9 mouse cellular contexts compared by ENCODE assay signal in the genomic region with DNA sequence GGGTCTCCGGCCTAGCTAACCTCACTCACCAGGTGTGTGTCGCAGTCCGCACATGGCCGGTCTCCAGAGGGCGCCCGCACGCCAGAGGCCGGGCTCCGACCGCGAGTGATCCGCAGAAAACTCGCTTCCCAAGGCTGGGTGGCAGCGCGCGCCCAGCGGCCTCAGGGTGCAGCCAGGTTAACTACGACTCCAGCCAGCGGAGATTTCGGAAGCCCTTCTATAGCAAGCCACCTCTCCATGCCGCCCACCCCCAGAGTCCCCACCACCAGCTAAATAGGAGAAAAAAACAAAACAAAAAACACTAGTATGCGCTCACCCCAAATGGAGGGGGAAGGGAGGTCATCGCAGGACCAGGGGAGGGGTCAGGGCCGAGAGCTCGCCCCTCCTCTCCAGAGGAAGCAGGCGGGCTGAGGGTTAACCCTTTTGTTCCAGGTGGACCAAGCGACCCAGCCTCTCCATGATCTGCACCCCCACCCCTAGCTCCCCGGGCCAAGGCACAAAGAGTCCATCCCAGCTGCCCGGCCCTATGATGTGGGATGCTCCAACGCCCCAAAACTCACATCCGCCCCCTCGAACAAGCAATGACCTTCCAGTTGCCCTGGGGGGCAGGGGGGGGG. TPM values are rescaled to one million over a fixed set of nuclear protein-coding genes. Genes with fewer than 3 reads are reported as not detected.
DNase-seq lines count a peak whose midpoint lies in the region; ATAC-seq and TF ChIP-seq lines count a peak whose summit lies in the region.
"Had no signal": no experiment of that assay in that cellular context is flagged by ENCODE, and none has a peak within 500 bp of the region (broad histone marks: within the 10 kb centered on the region; RNA-seq: fewer than 3 reads in every experiment).

No protein-coding gene starts in this region.

- peak; percentile 22 to 38 for DNase-seq in cerebellum, adult 18-20 months
- DNase-seq in cerebellum, adult 9-10 months, result no peak
- DNase-seq in adrenal gland, postnatal 25 days, result peak; percentile 65
- peak; percentile 76 for DNase-seq in forelimb bud, embryonic 11.5 days (ENCODE audit: low read depth, low spot score)
- DNase-seq in liver, embryonic 11.5 days (ENCODE audit: low spot score), result peak; percentile 72
- DNase-seq in midbrain, postnatal 0 days (ENCODE audit: low spot score), result peak; percentile 17
- DNase-seq in urinary bladder, postnatal 36 days (ENCODE audit: low spot score in 2 of 2), result peak; percentile 29 to 42

- peaks cover 20% of the 10 kb centered on the region for H3K4me1 ChIP-seq in intestine, embryonic 16.5 days (ENCODE audit: control insufficient read depth, insufficient read depth, low read length)
- peaks cover 8% of the 10 kb centered on the region for H3K4me1 ChIP-seq in liver, embryonic 11.5 days (replicated peaks; ENCODE audit: control insufficient read depth, insufficient read depth, low read length)
- peaks cover 2% of the 10 kb centered on the region; the same call in 1 of the 2 replicates for H3K4me1 ChIP-seq in midbrain, postnatal 0 days (ENCODE audit: insufficient read depth, low read length)

- H3K9me3 ChIP-seq in intestine, embryonic 16.5 days (ENCODE audit: control insufficient read depth, low read length), result no peaks in the 10 kb centered on the region
- no peaks in the 10 kb centered on the region for H3K9me3 ChIP-seq in liver, embryonic 11.5 days (ENCODE audit: control insufficient read depth, low read length)
- H3K9me3 ChIP-seq in midbrain, postnatal 0 days (ENCODE audit: low read length), result no peaks in the 10 kb centered on the region

- peaks cover 27% of the 10 kb centered on the region for H3K27me3 ChIP-seq in intestine, embryonic 16.5 days (replicated peaks; ENCODE audit: control insufficient read depth, insufficient read depth, low read length)
- H3K27me3 ChIP-seq in liver, embryonic 11.5 days (replicated peaks; ENCODE audit: control insufficient read depth, insufficient read depth, low read length), result peaks cover 63% of the 10 kb centered on the region
- H3K27me3 ChIP-seq in midbrain, postnatal 0 days (ENCODE audit: insufficient read depth, low read length), result peaks cover 22% of the 10 kb centered on the region

- ATAC-seq in intestine, embryonic 16.5 days, result peak; percentile 53
- ATAC-seq in liver, embryonic 11.5 days (replicated peaks; ENCODE audit: low FRiP score), result peak; percentile 65
- ATAC-seq in midbrain, postnatal 0 days (ENCODE audit: low FRiP score), result no peak

- H3K9ac ChIP-seq in intestine, embryonic 16.5 days (ENCODE audit: low read depth, low read length), result peak overlapping the region; percentile 70
- peak overlapping the region; percentile 46 for H3K9ac ChIP-seq in liver, embryonic 11.5 days (ENCODE audit: low read depth, low read length)
- no peak overlapping the region for H3K9ac ChIP-seq in midbrain, postnatal 0 days (replicated peaks; ENCODE audit: low read length, poor library complexity, severe bottlenecking)

- H3K27ac ChIP-seq in intestine, embryonic 16.5 days (ENCODE audit: low read length), result no peak overlapping the region; the same call in 1 of the 2 replicates
- peak overlapping the region; percentile 82 for H3K27ac ChIP-seq in liver, embryonic 11.5 days (ENCODE audit: low read depth, low read length)
- no peak overlapping the region for H3K27ac ChIP-seq in midbrain, postnatal 0 days (ENCODE audit: low read depth, low read length)

- 2% methylated on average over 32 of the region's 32 CpGs for WGBS in intestine, embryonic 16.5 days
- WGBS in liver, embryonic 11.5 days, result under 1% methylated on average over 32 of the region's 32 CpGs
- WGBS in midbrain, postnatal 0 days, result under 1% methylated on average over 32 of the region's 32 CpGs

- peak overlapping the region; percentile 62 for H3K4me3 ChIP-seq in intestine, embryonic 16.5 days (ENCODE audit: low read length)
- H3K4me3 ChIP-seq in liver, embryonic 11.5 days (ENCODE audit: low read depth, low read length), result peak overlapping the region; percentile 60
- peak overlapping the region; percentile 45 for H3K4me3 ChIP-seq in midbrain, postnatal 0 days (ENCODE audit: low read depth, low read length)

- H3K4me2 ChIP-seq in intestine, embryonic 16.5 days (ENCODE audit: low read depth, low read length), result peak overlapping the region; percentile 98
- H3K4me2 ChIP-seq in liver, embryonic 11.5 days, result peak overlapping the region; percentile 78
- H3K4me2 ChIP-seq in midbrain, postnatal 0 days (ENCODE audit: low read depth, low read length, poor library complexity, severe bottlenecking), result peak overlapping the region; percentile 80

- TF ChIP-seq CTCF in midbrain, postnatal 0 days (IDR thresholded peaks at IDR 0.05), result peak; percentile 71

- no peaks in the 10 kb centered on the region for H3K36me3 ChIP-seq in intestine, embryonic 16.5 days (ENCODE audit: control insufficient read depth, insufficient read depth, low read length)
- no peaks in the 10 kb centered on the region for H3K36me3 ChIP-seq in liver, embryonic 11.5 days (ENCODE audit: control insufficient read depth, insufficient read depth, low read length)
- peaks cover 4% of the 10 kb centered on the region; the same call in 1 of the 2 replicates for H3K36me3 ChIP-seq in midbrain, postnatal 0 days (ENCODE audit: insufficient read depth, low read length)

RNA-seq across cellular contexts. Expression of gene Sall4, which starts 2.6 kb away (rescaled TPM):
- total RNA-seq in adrenal gland, postnatal 25 days (2021), result not detected in 2 replicates
- 0.91 and 1.0 TPM in 2 replicates for polyA plus RNA-seq in intestine, embryonic 16.5 days (2015; fragmentation: Nextera tagmentation; extraction: Ambion mirVana)
- 14.2 and 17.2 TPM in 2 replicates for polyA plus RNA-seq in liver, embryonic 11.5 days (2014; fragmentation: Nextera tagmentation; extraction: Ambion mirVana)
- 0.60 and 1.8 TPM in 2 replicates for total RNA-seq in midbrain, postnatal 0 days (2014; rRNA removed)
- 0.54 and 0.87 TPM in 2 replicates for polyA plus RNA-seq in midbrain, postnatal 0 days (2015; fragmentation: Nextera tagmentation; extraction: Ambion mirVana)
- polyA plus RNA-seq: gonadal fat pad, adult 2 months had no signal

RNA-seq across cellular contexts. Expression of gene Atp9a, which starts 23.0 kb away (rescaled TPM):
- 60.9 and 63.6 TPM in 2 replicates for total RNA-seq in adrenal gland, postnatal 25 days (2021)
- polyA plus RNA-seq in intestine, embryonic 16.5 days (2015; fragmentation: Nextera tagmentation; extraction: Ambion mirVana), result 24.9 and 28.0 TPM in 2 replicates
- 4.4 and 5.5 TPM in 2 replicates for polyA plus RNA-seq in liver, embryonic 11.5 days (2014; fragmentation: Nextera tagmentation; extraction: Ambion mirVana)
- 600 and 607 TPM in 2 replicates for total RNA-seq in midbrain, postnatal 0 days (2014; rRNA removed)
- 159 and 163 TPM in 2 replicates for polyA plus RNA-seq in midbrain, postnatal 0 days (2015; fragmentation: Nextera tagmentation; extraction: Ambion mirVana)
